8 mouse cellular contexts compared by ENCODE assay signal in the genomic region with DNA sequence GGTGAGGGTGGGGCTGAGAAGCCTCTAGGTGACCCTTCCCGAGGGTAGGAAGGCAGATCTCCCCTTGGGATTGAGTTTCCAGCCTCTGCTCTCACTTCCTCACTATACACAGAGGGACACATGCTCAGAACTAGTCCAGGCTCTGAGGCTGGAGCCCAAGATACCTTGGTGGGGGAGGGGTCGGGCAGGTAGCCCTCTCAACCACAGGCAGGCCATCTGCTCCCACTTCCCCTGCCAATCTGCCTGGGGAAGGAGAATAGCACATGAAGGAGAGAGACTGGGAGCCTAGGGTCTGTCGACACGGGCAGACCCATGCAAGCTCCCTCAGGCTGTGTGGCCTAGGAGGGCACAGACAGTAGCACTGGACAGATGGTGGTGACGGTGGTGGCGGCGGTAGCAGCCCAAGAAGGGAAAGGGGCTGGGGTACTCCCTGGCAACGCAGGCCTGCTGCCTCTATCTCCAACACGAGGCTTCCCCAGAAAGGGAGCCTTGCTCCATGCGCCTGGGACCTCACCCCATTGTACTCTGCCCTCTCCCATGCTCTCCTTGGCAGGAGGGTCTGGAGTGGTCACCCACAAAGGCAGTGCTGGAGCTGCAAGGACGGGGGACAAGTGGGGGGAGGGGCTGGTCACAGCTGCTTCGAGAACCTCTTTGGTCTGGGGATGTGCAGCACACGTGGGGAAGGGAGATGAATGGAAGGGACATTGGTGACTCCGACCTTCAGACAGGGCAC. TPM values are rescaled to one million over a fixed set of nuclear protein-coding genes. Genes with fewer than 3 reads are reported as not detected.
DNase-seq lines count a peak whose midpoint lies in the region; ATAC-seq lines count a peak whose summit lies in the region.

No protein-coding gene starts in this region.

- H3K36me3 ChIP-seq in limb, embryonic 12.5 days, result no peaks in the 10 kb centered on the region
- no peaks in the 10 kb centered on the region for H3K36me3 ChIP-seq in stomach, embryonic 14.5 days (ENCODE audit: control insufficient read depth, insufficient read depth, low read length)

- 17% methylated on average over 13 of the region's 14 CpGs for WGBS in limb, embryonic 12.5 days
- 27% methylated on average over 14 of the region's 14 CpGs for WGBS in stomach, embryonic 14.5 days

- ATAC-seq in CD4-positive, CD25-positive, alpha-beta regulatory T cell, adult 4 months, result no peak
- no peak; the same call in 1 of the 2 replicates for ATAC-seq in limb, embryonic 12.5 days (ENCODE audit: insufficient number of reproducible peaks, insufficient read depth, low FRiP score, low TSS enrichment, low read depth)
- ATAC-seq in stomach, embryonic 14.5 days (ENCODE audit: insufficient number of reproducible peaks, insufficient read depth, low FRiP score, low read depth), result no peak

- peaks cover 63% of the 10 kb centered on the region for H3K27me3 ChIP-seq in limb, embryonic 12.5 days
- H3K27me3 ChIP-seq in stomach, embryonic 14.5 days (ENCODE audit: control insufficient read depth, insufficient read depth, low read length), result peaks cover 14% of the 10 kb centered on the region

- H3K27ac ChIP-seq in limb, embryonic 12.5 days, result no peak overlapping the region
- H3K27ac ChIP-seq in stomach, embryonic 14.5 days (ENCODE audit: low read length), result no peak overlapping the region

- H3K4me3 ChIP-seq in limb, embryonic 12.5 days (replicated peaks), result peak overlapping the region; percentile 45
- peak overlapping the region; percentile 23; the same call in 1 of the 2 replicates for H3K4me3 ChIP-seq in stomach, embryonic 14.5 days (ENCODE audit: low read depth, low read length)

- H3K9me3 ChIP-seq in limb, embryonic 12.5 days, result no peaks in the 10 kb centered on the region
- no peaks in the 10 kb centered on the region for H3K9me3 ChIP-seq in stomach, embryonic 14.5 days (ENCODE audit: control insufficient read depth, low read depth, low read length)

- H3K9ac ChIP-seq in limb, embryonic 12.5 days (replicated peaks), result peak overlapping the region; percentile 52
- H3K9ac ChIP-seq in stomach, embryonic 14.5 days (replicated peaks; ENCODE audit: low read depth, low read length), result peak overlapping the region; percentile 26; the same call in 1 of the 2 replicates

- DNase-seq in CD4-positive, CD25-positive, alpha-beta regulatory T cell, adult 2 months (ENCODE audit: low read depth, low spot score), result peak; percentile 13
- peak; percentile 29 for DNase-seq in thymus, postnatal 4 days
- DNase-seq in thymus, postnatal 14 days, result no peak
- DNase-seq in spleen, postnatal 14 days (ENCODE audit: low spot score in 2 of 2), result no peak
- DNase-seq in T-cell, adult 2 months (ENCODE audit: low spot score), result no peak

- H3K4me2 ChIP-seq in limb, embryonic 12.5 days, result peak overlapping the region; percentile 90
- peak overlapping the region; percentile 53 for H3K4me2 ChIP-seq in stomach, embryonic 14.5 days (replicated peaks; ENCODE audit: low read depth, low read length)

- peaks cover 30% of the 10 kb centered on the region for H3K4me1 ChIP-seq in limb, embryonic 12.5 days (replicated peaks)
- peaks cover 14% of the 10 kb centered on the region; the same call in 1 of the 2 replicates for H3K4me1 ChIP-seq in stomach, embryonic 14.5 days (ENCODE audit: control insufficient read depth, insufficient read depth, low read length)

RNA-seq across cellular contexts. Expression of a gene that starts 4.3 kb away (rescaled TPM):
- polyA plus RNA-seq in CD4-positive, CD25-positive, alpha-beta regulatory T cell, adult 4 months (2017; shearing (Covaris generic)), result 10 to 100 TPM in 1 of 2 experiments, 1 to 10 TPM in 1; 8.4 to 14.8 TPM
- 15.6 and 16.0 TPM in 2 replicates for polyA plus RNA-seq in limb, embryonic 12.5 days (2016; fragmentation: Nextera tagmentation; extraction: Ambion mirVana)
- 14.0 and 14.6 TPM in 2 replicates for polyA plus RNA-seq in stomach, embryonic 14.5 days (2014; fragmentation: Nextera tagmentation; extraction: Ambion mirVana)

RNA-seq across cellular contexts. Expression of a gene that starts 4.3 kb away (rescaled TPM):
- 10 to 100 TPM; 12.0 to 12.5 TPM for polyA plus RNA-seq in CD4-positive, CD25-positive, alpha-beta regulatory T cell, adult 4 months (2017; shearing (Covaris generic))
- polyA plus RNA-seq in limb, embryonic 12.5 days (2016; fragmentation: Nextera tagmentation; extraction: Ambion mirVana), result 18.7 and 20.3 TPM in 2 replicates
- polyA plus RNA-seq in stomach, embryonic 14.5 days (2014; fragmentation: Nextera tagmentation; extraction: Ambion mirVana), result 17.1 and 17.9 TPM in 2 replicates

RNA-seq across cellular contexts. Expression of a gene that starts 8.4 kb away (rescaled TPM):
- polyA plus RNA-seq in CD4-positive, CD25-positive, alpha-beta regulatory T cell, adult 4 months (2017; shearing (Covaris generic)), result under 1 TPM; 0.15 to 0.35 TPM
- 5.4 and 5.7 TPM in 2 replicates for polyA plus RNA-seq in limb, embryonic 12.5 days (2016; fragmentation: Nextera tagmentation; extraction: Ambion mirVana)
- 2.8 and 4.0 TPM in 2 replicates for polyA plus RNA-seq in stomach, embryonic 14.5 days (2014; fragmentation: Nextera tagmentation; extraction: Ambion mirVana)

RNA-seq across cellular contexts. Expression of a gene that starts 30.3 kb away (rescaled TPM):
- 100 to 1,000 TPM; 121 to 145 TPM for polyA plus RNA-seq in CD4-positive, CD25-positive, alpha-beta regulatory T cell, adult 4 months (2017; shearing (Covaris generic))
- 49.4 and 54.5 TPM in 2 replicates for polyA plus RNA-seq in limb, embryonic 12.5 days (2016; fragmentation: Nextera tagmentation; extraction: Ambion mirVana)
- polyA plus RNA-seq in stomach, embryonic 14.5 days (2014; fragmentation: Nextera tagmentation; extraction: Ambion mirVana), result 65.7 and 66.6 TPM in 2 replicates

RNA-seq across cellular contexts. Expression of a gene that starts 33.2 kb away (rescaled TPM):
- polyA plus RNA-seq in CD4-positive, CD25-positive, alpha-beta regulatory T cell, adult 4 months (2017; shearing (Covaris generic)), result 10 to 100 TPM; 43.6 to 49.7 TPM
- polyA plus RNA-seq in limb, embryonic 12.5 days (2016; fragmentation: Nextera tagmentation; extraction: Ambion mirVana), result 142 and 148 TPM in 2 replicates
- 87.8 and 89.8 TPM in 2 replicates for polyA plus RNA-seq in stomach, embryonic 14.5 days (2014; fragmentation: Nextera tagmentation; extraction: Ambion mirVana)

Comparison
In these comparisons a context has a peak if more than half of its experiments do, and no peak if none do; other contexts are left out.
1. DNase-seq: peak in CD4-positive, CD25-positive, alpha-beta regulatory T cell, adult 2 months (single experiment) and thymus, postnatal 4 days (single experiment); none in thymus, postnatal 14 days (single experiment), spleen, postnatal 14 days (0 of 2) and T-cell, adult 2 months (single experiment).